Mouse (Mus musculus): ENCODE measurements at regions not wholly inside any gene's neighbourhood (a gene's known extent, or its start where the extent isn't known, plus 50 kb on each side); places are given as distances from the start of the nearest gene placed in this dataset.

DNA sequence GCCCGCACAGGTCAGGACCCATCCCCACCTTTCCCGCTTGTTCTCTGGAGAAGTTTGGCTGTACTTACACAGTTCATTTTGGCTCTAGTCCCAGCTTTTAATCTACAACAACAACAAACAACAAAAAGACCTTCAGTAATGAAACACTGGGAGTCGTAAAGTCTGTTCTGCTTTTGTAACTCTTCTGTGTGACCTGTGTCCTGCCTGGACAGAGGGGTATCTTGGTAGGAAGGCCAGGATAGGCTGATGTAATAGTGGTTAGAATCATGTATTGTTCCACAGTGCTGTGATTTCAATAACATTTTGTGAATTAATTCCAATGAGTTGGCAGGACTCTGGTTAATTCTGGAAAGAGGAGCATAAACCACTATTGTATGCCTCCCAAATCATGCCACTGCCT lies 136.9 kb downstream of the Barhl2 start:
- in situ Hi-C loops (cut with MboI, MseI) = no loop called here

DNA sequence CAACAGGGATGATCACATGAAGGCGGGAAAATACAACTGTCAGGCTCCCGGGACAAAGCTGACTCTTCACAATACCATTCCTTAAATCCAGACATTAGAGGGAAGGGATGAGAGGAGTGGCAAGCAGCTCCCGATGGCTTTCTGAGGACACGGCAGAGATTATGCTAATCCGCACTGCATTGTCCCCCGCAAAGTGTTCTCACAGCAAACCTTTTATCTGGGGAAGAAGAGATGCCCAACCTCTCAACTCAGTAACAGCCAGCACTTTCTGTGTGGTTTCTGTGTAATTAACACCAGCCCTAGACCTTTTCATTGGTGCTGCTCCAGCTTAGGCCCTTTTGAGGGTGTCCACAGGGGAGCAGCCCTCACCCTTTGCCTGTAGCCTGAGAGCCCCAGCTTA lies 137.9 kb downstream of the Barhl2 start:
- in situ Hi-C loops (cut with MboI, MseI) = no loop called here

DNA sequence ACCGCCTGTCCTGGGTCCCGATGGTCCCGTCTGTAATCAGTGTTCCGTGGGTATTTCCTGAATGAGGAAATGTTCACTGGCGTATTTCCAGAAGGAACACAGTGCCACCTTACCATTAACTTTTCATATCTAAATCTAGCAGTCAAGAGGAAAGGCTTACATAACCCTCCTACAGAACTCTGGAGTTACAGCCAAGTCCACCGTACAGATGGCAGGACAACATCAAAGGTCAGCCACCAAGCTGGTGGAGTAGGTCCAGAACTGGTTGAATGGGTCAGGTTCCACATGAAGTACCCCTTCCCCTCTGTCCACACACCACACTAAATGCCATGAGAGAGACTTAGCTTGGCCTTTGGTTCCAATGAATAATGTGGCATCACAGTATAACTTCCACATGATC lies 139.7 kb downstream of the Barhl2 start:
- in situ Hi-C loops (cut with MboI, MseI) = no loop called here

DNA sequence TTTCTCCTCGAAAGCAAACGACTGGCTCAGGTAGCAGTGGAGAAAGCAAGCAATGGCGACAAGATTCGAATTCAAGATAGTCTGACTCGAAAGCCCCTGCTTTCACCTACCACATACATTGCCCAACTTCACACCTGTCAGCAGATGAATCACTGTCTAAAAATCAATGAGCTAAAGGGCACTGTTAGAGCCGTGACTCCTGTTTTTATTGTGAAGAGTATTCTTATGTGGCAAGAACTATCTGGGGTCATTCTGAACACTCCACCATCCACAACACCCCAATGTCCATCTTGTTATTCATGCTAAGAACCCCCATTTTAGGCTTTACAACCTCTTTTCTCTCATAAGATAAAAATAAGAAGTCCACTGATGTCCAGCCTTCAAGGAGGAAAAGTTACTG lies 144.1 kb downstream of the Barhl2 start:
- in situ Hi-C loops (cut with MboI, MseI) = no loop called here

DNA sequence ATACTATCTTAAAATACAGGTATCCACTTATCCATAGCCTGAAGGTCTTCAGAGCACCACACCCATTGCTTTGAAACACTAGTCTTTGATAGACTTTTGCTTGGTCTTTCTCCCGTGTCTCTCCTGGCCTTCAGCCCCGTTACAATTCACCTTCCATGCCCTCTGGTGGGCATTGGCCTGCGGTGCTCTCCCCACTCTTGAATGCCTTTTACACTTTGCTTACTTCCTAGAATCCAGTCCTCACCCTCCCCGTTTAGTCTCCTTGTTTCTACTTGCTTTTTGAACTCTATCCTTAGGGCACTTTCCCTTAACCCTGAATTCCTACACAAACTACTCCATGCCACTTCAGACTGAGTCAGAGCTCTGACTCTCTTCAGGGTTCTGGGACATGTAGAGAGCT lies 156.6 kb downstream of the Barhl2 start:
- in situ Hi-C loops (cut with MboI, MseI) = no loop called here

DNA sequence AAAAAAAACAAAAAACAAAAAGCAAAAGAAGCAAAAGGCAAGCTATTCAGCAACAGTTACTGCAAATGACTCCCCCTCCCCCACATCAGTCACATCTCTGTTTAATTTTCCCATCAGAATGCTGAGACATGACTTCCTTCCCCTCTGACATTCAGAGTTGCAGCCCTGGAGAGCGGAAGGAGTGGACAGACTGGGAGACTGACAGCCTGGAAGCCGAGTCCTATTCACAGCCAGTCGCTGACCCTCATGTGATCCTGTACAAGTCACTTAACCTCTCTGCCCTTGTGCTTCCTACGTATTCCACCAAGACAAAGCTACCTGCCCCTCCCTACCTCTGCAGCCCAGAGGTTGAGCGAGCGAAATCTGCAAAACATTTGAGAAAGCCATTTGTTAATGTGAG lies 161.2 kb downstream of the Barhl2 start:
- in situ Hi-C loops (cut with MboI, MseI) = no loop called here

DNA sequence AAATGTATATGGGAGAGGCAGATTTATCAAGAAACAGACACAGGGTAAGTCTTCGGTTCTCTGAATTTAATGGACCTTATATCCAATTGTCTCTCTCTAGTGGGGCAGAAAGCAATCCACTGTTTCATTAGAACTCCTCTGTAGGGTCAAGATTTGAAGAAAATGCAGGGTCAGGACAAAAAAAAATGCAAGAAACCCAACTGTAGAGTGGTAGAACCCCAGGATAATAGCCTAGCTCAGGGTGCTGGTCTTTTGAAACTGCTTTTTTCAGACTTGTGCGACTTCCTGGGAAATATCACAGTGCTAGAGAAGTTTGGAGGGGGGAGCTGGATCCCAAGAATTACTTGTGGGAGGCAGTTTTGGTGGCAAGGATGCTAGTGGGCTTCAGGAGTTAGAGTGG lies 162.0 kb downstream of the Barhl2 start:
- in situ Hi-C loops (cut with MboI, MseI) = no loop called here

DNA sequence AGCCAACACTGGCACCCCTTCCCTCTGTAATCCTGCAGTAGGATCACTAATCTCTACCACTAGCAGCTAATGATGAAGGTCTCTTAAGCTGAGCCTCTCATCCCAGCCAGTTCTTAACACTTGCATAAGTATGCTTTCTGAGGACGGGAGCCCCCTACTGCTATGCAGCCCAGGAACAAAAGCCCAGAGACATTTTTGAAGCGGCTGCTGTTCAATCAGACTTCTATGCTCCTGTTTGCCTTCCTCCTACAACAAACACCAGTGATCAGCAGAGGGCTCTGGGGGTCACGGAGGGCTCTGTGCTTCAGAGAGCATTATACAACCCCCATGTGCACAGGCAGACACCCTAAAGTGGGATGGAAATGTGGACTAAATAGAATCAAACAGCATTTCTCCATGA lies 162.4 kb downstream of the Barhl2 start:
- in situ Hi-C loops (cut with MboI, MseI) = no loop called here

DNA sequence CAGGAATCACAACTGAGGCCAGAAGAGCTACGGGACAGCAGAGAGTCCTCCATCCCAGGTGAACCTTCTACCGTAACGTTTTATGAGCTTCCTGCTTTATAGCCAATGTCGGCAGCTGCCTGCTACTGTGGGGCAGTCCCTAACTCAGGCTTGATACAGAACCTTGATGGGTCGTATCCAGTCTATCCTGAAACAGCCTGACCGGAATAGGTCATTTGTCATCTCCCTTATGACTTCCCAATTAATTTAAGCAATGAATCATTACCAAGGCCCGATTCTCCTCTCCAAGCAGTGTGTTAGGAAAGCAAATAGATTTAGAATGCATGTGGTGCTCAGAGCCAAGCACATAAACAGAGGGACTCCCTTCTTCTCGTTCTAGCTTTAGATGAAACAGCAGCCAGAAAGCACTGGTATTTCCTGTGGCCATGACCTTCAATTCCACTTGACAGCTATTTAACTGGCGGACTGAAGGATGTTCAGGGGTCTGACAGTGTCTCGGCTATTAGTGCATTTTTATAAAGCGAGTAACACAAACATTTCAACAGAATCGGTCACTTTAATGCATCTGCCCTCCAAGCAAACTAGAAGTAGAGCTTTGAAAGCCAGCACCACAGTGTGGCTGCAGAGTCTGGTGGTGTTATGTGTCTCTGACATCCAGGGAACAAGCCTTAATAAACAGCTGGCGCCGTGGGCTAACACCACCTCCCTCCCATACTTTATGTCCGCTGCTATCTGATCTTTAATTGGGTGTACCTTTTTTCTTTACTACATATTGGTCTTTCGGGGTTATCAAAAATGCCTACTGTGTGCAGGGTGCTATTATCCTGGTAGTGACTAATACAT lies 165.4 kb downstream of the Barhl2 start:
- in situ Hi-C loops (cut with MboI, MseI) = no loop called here

DNA sequence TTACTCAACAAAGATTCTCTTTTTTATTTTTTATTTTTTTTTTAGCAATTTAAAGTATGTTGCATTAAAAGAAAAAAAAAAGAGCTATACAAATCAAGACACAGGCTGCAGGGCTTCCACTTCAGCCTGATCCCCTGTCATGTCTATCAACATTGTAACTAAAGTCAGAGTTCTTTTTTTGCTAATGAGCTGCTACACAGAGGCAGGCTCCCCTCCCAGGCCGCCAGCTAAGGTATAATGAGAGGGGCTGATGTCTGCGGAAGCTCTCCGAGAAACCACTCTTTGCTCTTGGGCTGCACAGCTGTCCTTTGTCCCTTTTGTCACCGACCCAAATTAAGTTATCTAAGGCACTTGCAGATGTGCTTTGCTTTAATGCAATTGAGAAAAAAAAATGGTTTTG lies 172.8 kb downstream of the Barhl2 start:
- in situ Hi-C loops (cut with MboI, MseI) = no loop called here

DNA sequence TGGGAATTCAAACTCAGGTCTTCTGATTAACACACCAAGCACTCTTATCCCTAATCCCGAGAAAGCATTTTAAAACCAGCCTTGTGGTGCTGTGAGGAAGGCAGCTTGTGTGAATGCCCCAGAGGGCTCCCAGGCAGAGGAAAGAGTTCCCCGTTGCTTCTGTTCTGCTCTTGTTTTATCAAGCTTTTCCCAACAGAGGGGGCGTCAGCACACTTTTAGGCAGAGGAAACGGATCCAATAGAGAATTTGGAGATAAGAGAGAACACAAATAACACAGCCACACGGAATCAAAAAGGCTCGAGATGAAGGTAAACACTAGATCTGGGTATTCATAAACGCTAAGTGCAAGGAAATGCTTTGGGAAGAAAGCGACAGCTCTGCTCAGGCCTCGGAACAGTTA lies 173.2 kb downstream of the Barhl2 start:
- in situ Hi-C loops (cut with MboI, MseI) = no loop called here

DNA sequence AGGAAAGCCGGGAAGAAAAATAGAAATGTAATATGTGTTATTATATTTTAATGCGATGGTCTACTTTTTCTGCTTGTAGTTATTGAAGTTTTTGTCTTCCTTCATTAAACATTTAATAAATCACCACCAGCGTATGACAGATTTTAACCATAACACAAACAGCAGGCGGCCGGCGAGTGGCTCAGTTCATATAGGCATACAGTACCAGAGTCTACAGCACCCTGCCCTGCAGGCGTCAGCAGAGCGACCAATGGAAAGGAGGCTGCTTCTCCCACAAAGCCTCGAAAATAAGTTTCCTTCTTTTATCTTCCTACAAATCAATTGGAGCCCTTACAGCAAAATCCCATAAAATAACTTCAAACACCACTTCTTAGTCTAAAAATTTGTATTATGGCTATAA lies 175.3 kb downstream of the Barhl2 start:
- in situ Hi-C loops (cut with MboI, MseI) = no loop called here

DNA sequence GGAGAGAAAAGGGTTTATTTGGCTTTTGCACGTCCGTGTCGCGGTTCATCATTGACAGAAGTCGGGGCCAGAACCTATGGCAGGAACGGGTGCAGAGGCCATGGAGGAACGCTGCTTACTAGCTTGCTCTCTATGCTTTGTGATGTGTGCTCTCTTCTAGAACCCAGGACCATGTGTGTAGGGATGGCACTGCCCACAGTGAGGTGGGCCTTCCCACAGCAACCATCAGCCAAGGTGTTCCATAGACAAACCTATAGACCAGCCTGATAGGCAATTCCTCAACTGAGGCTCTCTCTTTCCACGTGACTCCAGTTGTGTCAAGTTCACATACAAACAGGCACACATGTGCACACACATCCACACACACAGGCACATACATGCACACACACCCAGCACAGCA lies 180.2 kb downstream of the Barhl2 start:
- in situ Hi-C loops (cut with MboI, MseI) = no loop called here

DNA sequence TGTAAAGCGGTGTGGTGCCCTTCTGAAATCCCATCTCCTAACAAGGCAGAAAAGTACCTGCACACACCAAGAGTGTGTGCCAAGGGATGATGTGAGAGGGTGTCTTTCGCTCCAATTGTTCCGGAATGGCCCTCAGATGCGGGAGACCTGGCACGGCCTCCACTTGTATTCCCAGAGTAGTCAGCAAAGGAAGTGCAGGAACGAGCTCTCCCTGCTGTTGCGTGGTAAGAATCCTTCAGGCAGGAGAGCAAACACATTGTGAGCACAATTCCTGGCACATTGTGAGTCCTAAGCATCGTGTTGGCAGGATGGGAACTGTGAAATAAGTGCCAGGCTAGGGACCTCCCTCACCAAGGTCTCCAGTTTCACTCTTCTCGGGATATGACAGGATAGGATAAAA lies 180.7 kb downstream of the Barhl2 start:
- in situ Hi-C loops (cut with MboI, MseI) = no loop called here

DNA sequence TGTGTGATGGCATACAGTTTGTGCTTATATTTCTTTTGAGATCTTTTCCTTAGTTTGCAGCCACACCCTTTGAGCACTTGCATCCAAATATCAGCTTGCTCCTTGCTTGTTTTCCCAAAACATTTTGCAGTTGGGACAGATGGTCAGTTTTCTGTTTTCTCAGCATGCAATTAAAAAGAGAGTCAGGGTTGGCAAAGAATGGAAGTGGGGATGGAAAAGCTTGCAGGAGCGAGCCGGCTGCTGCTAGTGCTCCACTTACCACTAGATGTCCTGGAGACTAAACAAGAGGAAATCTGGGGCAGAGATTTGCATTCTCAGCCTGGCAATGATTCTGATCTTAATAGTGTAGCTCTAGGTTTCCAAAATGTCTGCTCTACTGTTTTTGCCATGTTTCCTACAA lies 181.8 kb downstream of the Barhl2 start:
- in situ Hi-C loops (cut with MboI, MseI) = no loop called here

DNA sequence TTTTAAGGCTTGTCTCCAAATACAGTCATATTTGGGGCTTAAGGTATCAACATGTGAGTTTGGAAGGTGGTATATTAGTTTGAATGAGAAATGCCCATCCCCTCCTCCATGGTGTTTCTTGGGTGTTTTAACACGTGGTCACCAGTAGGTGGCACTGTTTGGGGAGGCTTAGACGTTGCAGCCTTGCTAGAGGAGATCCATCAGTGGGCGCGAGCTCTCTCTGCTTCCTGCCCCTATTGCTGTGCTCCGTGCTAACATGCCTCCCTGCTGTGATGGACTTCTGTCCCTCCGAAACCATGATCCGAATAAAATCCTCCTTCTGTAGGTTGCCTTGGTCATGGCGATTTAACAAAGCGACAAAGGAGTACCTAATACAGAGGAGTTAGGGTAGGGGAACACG lies 183.3 kb downstream of the Barhl2 start:
- in situ Hi-C loops (cut with MboI, MseI) = no loop called here

DNA sequence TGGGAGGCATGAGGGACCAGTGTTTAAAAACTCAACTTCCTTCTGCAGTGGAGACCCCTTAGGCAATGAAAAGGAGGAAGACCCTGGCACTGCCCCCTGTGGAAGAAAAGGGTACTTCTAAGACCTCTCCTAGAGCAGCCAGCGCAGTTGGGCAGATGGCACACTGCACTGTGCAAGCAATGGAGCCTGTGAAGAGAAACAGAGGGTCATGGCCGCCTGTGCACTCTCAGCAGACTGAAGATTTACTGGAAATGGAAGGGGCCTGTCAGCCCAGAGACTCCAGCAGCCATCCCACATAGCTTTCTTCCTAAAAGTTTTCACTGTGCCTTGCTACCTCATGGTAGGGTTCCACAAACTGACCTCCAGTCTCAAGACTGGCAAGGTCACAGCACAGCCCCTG lies 193.4 kb downstream of the Barhl2 start:
- in situ Hi-C loops (cut with MboI, MseI) = no loop called here

DNA sequence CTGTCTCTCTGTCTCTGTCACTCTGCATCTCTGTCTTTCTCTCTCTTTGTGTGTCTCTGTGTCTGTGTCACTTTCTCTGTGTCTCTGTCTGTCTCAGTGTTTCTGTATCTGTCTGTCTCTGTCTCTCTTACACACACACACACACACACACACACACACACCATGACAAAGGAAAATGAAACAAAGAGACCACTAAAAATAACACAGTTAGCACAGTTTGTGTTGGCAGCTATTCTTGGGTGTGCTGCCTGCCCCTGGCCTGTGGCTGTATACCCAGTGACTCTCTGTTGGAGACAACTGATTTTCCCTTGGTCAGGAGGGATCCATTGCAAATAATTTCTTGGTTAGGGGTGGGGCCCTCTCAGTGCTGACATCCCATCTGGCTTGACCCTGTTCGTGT lies 200.8 kb downstream of the Barhl2 start:
- in situ Hi-C loops (cut with MboI, MseI) = no loop called here

DNA sequence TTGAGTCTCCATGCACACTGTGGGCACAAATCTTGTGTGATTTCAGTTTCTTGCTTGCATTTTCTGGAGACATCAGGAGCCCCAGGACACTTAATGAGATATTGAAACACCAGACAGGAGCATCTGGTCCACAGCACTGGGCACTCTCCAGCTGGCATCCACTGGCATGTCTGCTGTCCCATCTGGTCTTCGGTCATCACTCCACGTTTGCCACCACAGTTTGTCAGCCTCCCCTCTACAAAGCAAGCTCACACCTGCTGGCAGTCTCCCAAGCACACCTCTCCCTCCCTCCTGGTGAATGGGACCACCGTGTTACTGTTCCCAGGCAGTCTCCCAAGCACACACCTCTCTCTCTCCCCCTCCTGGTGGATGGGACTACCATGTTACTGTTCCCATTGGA lies 228.8 kb downstream of the Barhl2 start:
- in situ Hi-C loops (cut with MboI, MseI) = no loop called here

DNA sequence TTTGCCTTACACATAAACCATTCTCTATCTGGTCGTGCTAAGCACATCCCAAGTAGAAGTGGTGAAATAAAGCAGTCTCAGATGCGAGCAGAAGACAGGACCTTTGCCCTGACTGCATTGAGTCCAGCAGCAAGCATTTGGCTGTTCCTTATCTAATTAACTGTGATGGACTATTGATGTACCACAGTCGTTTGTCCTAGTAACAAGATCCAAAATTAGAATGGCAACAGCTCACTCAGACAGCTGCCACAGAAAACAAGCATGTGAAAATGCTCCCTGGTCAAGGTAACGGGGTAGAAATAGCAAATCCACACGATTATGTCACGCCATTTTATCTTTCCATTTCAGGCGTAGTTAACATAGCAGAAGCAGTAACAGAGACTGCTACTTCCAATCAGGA lies 233.8 kb downstream of the Barhl2 start:
- in situ Hi-C loops (cut with MboI, MseI) = no loop called here

DNA sequence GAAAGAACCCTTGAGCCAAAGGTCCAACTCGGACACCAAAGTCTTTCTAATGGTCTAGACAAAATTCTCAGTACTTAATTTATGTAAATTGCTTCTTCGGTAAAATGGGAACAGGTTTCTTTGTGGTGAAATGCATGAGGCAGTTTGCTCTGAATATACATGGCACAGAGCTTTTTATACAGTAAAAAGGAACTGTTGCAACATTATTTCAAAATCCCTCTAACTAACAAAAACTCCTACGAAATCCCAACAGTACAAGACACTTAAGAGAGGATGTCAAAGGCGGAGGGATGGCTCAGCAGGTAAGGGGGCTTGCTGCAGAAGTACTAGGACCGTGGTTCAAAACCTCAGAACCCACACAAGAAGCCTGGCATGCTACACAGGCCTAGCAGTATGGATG lies 248.4 kb downstream of the Barhl2 start:
- in situ Hi-C loops (cut with MboI, MseI) = no loop called here

DNA sequence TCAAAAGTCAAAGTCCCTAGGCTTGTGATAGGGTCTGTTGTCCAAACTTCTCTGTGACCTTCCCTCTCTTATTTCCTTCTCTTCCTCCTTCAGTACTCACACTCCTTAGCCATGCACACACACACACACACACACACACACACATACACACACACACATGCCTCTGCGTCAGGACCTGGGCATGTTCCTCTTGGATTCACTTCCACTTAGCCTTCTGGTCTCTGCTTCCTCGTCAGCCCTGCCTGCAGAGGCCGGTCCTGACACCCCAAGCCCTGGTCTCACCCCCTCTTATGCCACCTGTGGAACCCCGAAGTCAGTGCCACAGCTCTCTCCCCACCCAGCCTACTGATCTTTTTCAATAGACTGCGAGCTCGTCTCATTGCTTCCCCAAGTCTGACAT lies 250.3 kb downstream of the Barhl2 start:
- in situ Hi-C loops (cut with MboI, MseI) = no loop called here

DNA sequence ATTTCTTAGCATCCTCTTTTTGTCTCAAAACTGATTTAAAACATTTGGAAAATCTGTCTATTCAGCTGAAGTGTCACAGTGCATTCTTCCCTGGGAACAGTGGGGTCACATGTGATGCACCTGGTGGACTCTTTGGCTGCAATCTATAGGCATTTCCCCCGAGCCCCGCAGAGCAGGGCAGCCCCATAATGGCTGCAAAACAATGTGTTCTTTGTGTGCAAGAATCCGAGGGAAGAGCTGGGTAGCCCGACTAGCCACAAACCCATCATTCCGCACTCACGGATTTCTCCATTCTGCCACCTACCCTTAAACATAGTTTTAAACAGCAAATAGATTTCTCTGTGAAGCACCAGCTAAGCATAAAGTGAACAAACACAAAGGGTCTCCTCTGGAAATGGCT lies 252.2 kb downstream of the Barhl2 start:
- in situ Hi-C loops (cut with MboI, MseI) = no loop called here

DNA sequence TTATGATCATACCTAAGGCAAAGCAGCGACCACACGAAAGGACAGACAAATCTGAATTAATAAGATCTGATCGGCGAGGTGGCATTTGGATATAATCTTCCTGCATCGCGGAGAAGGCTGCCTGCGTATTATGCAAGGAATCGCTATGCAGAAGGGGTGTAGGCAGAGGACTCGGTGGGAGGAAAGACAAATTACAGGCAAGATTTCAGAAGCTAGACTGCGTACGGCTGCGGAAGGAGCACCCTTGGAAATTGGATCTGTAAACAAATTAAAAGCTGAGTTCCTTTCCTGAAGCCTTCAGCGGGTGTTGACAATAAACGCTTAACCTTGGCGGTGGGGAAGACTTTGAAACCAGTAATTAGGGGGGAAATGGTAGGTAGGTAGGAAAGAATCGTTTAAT lies 257.3 kb downstream of the Barhl2 start:
- in situ Hi-C loops (cut with MboI, MseI) = no loop called here
